Mouse (Mus musculus): ENCODE measurements around the gene Ttc28.

DNA sequence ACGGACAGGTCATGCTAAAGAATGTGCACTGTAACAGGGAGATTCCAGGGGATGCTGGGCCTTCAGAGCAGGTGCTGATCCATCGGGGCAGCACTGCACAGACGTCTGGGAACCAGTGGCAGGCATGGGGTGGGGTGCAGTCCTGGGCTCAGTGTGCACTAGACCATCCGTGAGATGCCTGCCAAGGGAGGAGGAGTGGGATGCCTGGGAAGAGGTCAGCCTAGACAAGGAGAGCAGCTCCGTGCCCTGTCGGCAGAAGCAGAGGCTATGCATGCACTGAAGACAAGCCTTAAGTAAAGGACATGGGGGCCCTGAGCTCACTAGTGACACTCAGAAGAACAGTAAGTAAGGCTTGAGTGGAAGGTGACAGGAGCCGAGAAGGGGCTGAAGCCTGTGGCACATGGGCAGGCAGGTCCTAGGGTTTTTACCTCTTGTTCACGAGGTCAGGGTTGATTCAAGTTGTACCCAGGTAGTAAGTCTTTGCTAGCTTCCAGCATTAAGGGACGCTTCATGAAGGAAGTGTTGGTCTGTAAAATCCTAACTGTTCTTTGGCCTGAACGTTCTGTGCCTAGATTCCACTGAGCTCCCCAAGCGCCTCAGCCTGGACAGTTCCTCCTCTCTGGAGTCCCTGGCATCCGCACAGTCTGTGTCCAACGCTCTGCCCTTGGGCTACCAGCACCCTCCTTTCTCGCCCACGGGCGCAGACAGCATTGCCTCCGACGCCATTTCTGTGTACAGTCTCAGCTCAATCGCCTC lies 405.0 kb downstream of the Ttc28 start:
- TF ChIP-seq EP300 (IDR thresholded peaks at IDR 0.05; ENCODE audit: low read depth): no peak
- no peak for TF ChIP-seq CTCF (IDR thresholded peaks at IDR 0.05; ENCODE audit: low read depth)
